Mouse (Mus musculus) limb, embryonic 11.5 days (tissue): ENCODE data around the gene Skap1. TPM values are rescaled to one million over a fixed set of nuclear protein-coding genes. Genes with fewer than 3 reads are reported as not detected.

ENCODE experiments used
- ATAC-seq: fragments of 200-750 bp; cut with Nextera tagmentation; 2 replicates; pipeline ENCODE4 v1.8.0; 2017; ENCODE audit warnings: low read depth; ENCODE audit not compliant: insufficient number of reproducible peaks, low FRiP score, low TSS enrichment
- DNase-seq: peaks from one replicate; pipeline ENCODE4 v3.0.0-alpha.2; 2015; ENCODE audit warnings: low spot score
- H3K27ac ChIP-seq: fragments of 300-500 bp; sonication (generic); replicated peaks from 2 replicates; pipeline ENCODE4 v1.5.1; 2014; ENCODE audit warnings: low read depth, mild to moderate bottlenecking, low read length
- H3K27me3 ChIP-seq: fragments of 300-500 bp; sonication (generic); 2 replicates; pipeline ENCODE4 v1.6.1; 2014; ENCODE audit warnings: mild to moderate bottlenecking, low read length, mixed read lengths; ENCODE audit not compliant: control insufficient read depth, insufficient read depth
- H3K36me3 ChIP-seq: fragments of 300-500 bp; sonication (generic); 2 replicates; pipeline ENCODE4 v1.6.1; 2014; ENCODE audit warnings: mild to moderate bottlenecking, low read length, moderate library complexity, mixed read lengths; ENCODE audit not compliant: control insufficient read depth, insufficient read depth
- H3K4me1 ChIP-seq: fragments of 300-500 bp; sonication (generic); 2 replicates; pipeline ENCODE4 v1.6.1; 2014; ENCODE audit warnings: low read length, mixed read lengths; ENCODE audit not compliant: control insufficient read depth, insufficient read depth
- H3K4me2 ChIP-seq: fragments of 300-500 bp; sonication (generic); 2 replicates; pipeline ENCODE4 v1.6.1; 2014; ENCODE audit warnings: low read depth, mild to moderate bottlenecking, moderate library complexity; ENCODE audit not compliant: severe bottlenecking
- H3K4me3 ChIP-seq: fragments of 300-500 bp; sonication (generic); 2 replicates; pipeline ENCODE4 v1.5.1; 2014; ENCODE audit warnings: low read depth, low read length
- H3K9ac ChIP-seq: fragments of 300-500 bp; sonication (generic); 2 replicates; pipeline ENCODE4 v1.6.1; 2014; ENCODE audit warnings: mild to moderate bottlenecking, low read length
- H3K9me3 ChIP-seq: fragments of 300-500 bp; sonication (generic); 2 replicates; pipeline ENCODE4 v1.6.1; 2016; ENCODE audit warnings: low read length; ENCODE audit not compliant: control insufficient read depth
- WGBS: fragments of 180-500 bp; shearing (Covaris S2); extraction: QIAGEN DNeasy Blood & Tissue Kit; methylation state at CpG from one replicate; pipeline ENCODE4 v1.1.7; 2014; 5-methylcytosine and 5-hydroxymethylcytosine counted together
- polyA plus RNA-seq: library from polyadenylated mRNA; unstranded; fragments of >200 nt; fragmentation: Nextera tagmentation; extraction: Ambion mirVana; gene quantifications from 2 replicates; pipeline ENCODE4 v1.2.1, GENCODE M21; 2014

Skap1 gene
- polyA plus RNA-seq, 1 experiment from 2014 or later: 0.27 TPM

DNA sequence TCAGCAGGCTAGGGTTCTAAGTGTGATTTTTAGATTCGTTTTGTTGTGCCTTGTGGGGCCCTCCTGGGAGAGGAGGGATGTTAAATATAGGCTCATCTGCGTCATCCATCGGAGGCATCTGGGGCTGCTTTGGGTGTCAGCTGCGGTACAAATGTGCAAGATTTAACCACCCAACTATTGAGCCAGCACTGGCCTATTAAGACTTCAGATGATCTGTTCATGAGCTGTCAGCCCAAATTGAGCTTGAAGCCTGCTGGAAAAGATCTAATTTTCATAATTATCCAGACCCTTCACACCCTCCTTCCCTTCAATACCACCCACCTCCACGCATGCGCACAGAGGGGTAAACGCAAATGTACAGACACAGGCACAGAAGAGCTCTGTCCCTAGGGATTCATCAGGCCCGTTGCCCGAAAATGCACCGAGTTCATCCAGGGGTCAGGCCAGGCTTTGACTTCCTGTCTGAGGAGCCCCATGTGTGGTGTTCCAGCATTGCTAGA lies 181.2 kb downstream of the Skap1 start:
- H3K4me3 ChIP-seq: no peak overlapping the region
- H3K27me3 ChIP-seq: no peaks in the 10 kb centered on the region
- H3K4me2 ChIP-seq: no peak overlapping the region
- 35% methylated on average over 10 of the region's 10 CpGs for WGBS
- H3K9ac ChIP-seq: no peak overlapping the region
- no peak overlapping the region; the same call in 1 of the 2 replicates for H3K27ac ChIP-seq
- no peaks in the 10 kb centered on the region for H3K9me3 ChIP-seq
- ATAC-seq (no peak), DNase-seq (peak; percentile 49)
- no peaks in the 10 kb centered on the region for H3K36me3 ChIP-seq
- H3K4me1 ChIP-seq: peaks cover 16% of the 10 kb centered on the region; the same call in 1 of the 2 replicates

DNA sequence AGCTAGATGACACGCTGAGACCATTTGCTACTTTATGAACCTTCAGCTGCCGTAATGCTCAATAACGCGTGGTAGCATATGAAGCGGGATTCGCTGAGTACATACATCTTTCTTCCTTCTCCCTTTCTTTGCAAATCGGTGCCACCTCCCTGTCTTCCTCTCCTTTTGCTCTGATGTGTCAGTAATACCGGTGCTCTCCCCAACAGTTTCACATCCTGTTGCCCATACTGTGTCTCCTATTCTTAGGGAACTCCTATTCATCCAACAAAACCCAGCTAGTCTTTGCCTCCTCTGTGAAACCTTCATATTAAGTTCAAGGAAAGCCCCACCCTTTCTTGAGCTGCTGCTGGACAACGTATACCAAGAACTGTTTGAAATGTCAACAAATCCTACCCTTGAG lies 187.5 kb downstream of the Skap1 start:
- H3K27ac ChIP-seq: no peak overlapping the region
- no peaks in the 10 kb centered on the region for H3K36me3 ChIP-seq
- no peak overlapping the region for H3K4me3 ChIP-seq
- peaks cover 6% of the 10 kb centered on the region; the same call in 1 of the 2 replicates for H3K27me3 ChIP-seq
- no peak for DNase-seq
- WGBS: 93% methylated on average over 9 of the region's 9 CpGs
- H3K4me2 ChIP-seq: no peak overlapping the region
- no peak for ATAC-seq
- no peaks in the 10 kb centered on the region for H3K4me1 ChIP-seq
- H3K9ac ChIP-seq: no peak overlapping the region
- no peaks in the 10 kb centered on the region for H3K9me3 ChIP-seq

DNA sequence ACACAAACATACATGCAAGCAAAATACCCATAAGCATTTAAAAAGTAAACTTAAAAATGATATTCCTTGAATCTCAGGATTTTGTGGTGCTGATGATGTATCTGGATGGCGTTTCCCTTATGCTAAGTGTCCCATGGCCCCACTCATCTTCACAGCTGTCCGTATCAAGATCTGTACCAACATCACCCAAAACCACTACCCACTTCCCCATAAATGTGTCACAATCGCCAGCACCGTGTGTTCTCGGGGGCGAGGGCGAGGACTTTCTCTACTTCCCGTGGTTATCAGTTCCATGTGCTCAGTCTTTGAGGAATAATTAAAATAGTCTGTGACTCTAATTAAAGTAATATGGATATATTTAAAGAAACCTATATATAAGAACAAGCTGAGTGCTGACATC lies 189.5 kb downstream of the Skap1 start:
- H3K27ac ChIP-seq: no peak overlapping the region
- DNase-seq: no peak
- H3K4me3 ChIP-seq: no peak overlapping the region
- no peak for ATAC-seq
- peaks cover 6% of the 10 kb centered on the region; the same call in 1 of the 2 replicates for H3K27me3 ChIP-seq
- no peak overlapping the region for H3K4me2 ChIP-seq
- H3K9ac ChIP-seq: no peak overlapping the region
- no peaks in the 10 kb centered on the region for H3K4me1 ChIP-seq
- no peaks in the 10 kb centered on the region for H3K9me3 ChIP-seq
- H3K36me3 ChIP-seq: no peaks in the 10 kb centered on the region
- 26% methylated on average over 8 of the region's 8 CpGs for whole genome bisulfite sequencing

DNA sequence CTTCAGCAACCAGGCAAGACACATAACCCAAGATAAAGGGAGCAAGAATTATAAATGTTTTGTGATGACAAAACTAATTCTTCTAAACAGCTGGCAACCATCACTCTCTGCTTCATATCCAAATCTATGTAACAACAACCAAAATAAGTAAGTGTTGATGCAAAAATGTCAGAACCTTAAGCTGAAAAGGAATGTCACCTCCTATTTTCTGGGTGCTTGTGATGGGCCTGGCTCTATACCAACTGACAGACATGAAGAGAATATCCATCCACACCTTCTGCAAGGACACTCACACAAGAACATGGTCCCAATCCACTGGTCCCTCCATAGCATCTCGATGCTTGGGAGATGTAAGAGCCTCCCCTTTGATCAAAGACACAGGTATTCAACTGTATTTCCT lies 194.0 kb downstream of the Skap1 start:
- ATAC-seq (no peak), DNase-seq (no peak)
- no peaks in the 10 kb centered on the region for H3K27me3 ChIP-seq
- 85% methylated on average over 1 of the region's 1 CpGs for WGBS
- H3K4me2 ChIP-seq: no peak overlapping the region
- H3K27ac ChIP-seq: no peak overlapping the region
- no peaks in the 10 kb centered on the region for H3K36me3 ChIP-seq
- no peak overlapping the region for H3K9ac ChIP-seq
- no peaks in the 10 kb centered on the region for H3K4me1 ChIP-seq
- H3K4me3 ChIP-seq: no peak overlapping the region
- no peaks in the 10 kb centered on the region for H3K9me3 ChIP-seq

DNA sequence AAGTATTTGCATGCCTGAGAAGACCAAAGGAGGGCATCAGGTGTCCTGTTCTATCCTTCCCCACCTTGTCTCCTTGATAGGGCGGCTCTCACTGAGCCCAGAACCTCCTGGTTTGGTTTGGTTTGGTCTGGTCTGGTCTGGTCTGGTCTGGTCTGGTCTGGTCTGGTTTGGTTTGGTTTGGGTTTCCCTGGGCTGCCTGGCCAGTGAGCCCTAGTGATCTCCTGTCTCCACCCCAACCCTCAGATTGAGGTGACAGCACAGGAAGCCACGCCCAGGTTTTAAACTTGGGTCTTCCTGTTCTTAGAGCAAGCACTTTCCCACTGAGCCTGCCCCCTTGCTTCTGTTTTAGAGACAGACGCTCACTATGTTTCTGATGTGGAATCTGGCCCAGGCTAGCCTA lies 202.5 kb downstream of the Skap1 start:
- ATAC-seq (no peak), DNase-seq (no peak)
- Histone ChIP-seq H3K4me1 (no peaks in the 10 kb centered on the region), H3K27ac (no peak overlapping the region), H3K4me2 (no peak overlapping the region), H3K9ac (no peak overlapping the region), H3K4me3 (no peak overlapping the region), H3K9me3 (no peaks in the 10 kb centered on the region), H3K36me3 (no peaks in the 10 kb centered on the region), H3K27me3 (no peaks in the 10 kb centered on the region)
- WGBS: 68% methylated on average over 3 of the region's 3 CpGs

DNA sequence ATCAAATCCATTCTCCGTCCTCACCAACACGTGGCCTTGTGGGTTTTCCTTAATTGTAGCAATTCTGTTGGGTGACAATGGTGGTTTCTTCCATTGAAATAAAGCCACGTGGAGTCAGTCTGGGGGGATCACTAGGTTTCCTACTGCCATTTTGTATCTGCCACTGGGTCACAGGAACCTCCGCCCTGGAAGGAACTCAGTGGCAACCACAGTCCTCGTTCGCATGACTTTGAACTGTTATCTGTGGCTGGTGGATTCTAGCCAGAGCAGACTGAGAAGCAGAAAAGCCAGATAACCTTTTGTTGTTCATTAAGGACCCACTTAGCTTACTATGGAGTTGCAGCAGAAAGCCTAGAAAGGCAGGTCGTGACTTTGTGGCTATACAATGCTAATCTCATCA lies 204.0 kb downstream of the Skap1 start:
- no peaks in the 10 kb centered on the region for H3K36me3 ChIP-seq
- no peak for ATAC-seq
- no peak overlapping the region for H3K9ac ChIP-seq
- 74% methylated on average over 7 of the region's 7 CpGs for WGBS
- no peaks in the 10 kb centered on the region for H3K27me3 ChIP-seq
- no peak for DNase-seq
- no peak overlapping the region for H3K27ac ChIP-seq
- H3K4me1 ChIP-seq: no peaks in the 10 kb centered on the region
- no peaks in the 10 kb centered on the region for H3K9me3 ChIP-seq
- H3K4me2 ChIP-seq: no peak overlapping the region
- no peak overlapping the region for H3K4me3 ChIP-seq

DNA sequence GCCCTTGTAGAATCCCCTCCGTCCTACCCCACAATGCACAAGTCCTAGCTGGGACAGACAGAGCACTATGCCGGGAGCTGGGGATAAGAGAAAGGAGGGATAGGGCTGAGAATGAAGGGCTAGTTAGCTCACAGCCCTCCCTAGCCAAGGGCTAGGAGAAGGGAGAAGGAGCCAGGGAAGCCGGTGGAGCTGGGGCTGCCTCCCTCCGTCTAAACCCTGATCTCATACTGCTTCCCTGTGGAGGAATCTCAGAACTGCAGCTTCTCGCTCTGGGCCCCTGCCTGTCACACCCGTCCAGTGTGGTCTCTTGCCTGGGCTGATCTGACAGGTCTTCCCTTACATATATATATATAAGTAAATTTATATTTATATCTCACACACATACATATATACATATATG lies 209.4 kb downstream of the Skap1 start:
- Histone ChIP-seq H3K4me2 (0 out of 2 replicates have a peak overlapping the region, but pooled peaks have one; percentile 3), H3K9me3 (no peaks in the 10 kb centered on the region), H3K4me1 (no peaks in the 10 kb centered on the region), H3K36me3 (no peaks in the 10 kb centered on the region), H3K27ac (no peak overlapping the region), H3K27me3 (peaks cover 3% of the 10 kb centered on the region; the same call in 1 of the 2 replicates), H3K9ac (no peak overlapping the region), H3K4me3 (no peak overlapping the region)
- 3% methylated on average over 6 of the region's 6 CpGs for WGBS
- ATAC-seq: no peak
- DNase-seq: peak; percentile 76

DNA sequence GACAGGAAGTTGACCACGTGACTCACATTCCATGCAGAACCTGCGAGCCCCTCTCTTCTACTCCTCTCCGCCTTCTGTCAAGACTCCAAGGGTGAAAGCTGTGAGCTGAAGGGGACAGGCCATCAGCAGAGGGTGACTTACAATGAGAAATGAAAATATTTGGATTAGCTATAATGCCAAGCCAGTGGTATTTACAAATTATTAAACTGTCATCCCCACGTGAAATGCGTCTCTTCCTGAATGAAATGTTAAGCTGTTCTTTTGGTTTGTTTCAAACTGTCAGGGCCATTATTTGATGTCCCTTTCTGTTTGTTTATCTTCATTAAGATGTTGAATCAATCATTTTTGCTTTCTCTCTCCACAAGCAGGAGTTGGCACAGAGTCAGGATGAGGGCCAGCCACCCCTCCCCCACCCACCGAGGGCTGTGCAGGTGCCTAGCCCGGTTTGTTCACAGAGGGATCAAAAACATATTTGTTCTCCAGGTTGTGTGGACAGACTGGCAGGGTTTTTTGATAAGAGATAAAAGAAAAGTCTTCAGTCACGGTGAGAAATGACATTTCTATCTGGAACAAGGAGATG lies 210.5 kb downstream of the Skap1 start:
- Histone ChIP-seq H3K4me1 (no peaks in the 10 kb centered on the region), H3K4me3 (no peak overlapping the region), H3K9ac (no peak overlapping the region), H3K27ac (no peak overlapping the region), H3K36me3 (no peaks in the 10 kb centered on the region), H3K9me3 (no peaks in the 10 kb centered on the region), H3K27me3 (peaks cover 3% of the 10 kb centered on the region; the same call in 1 of the 2 replicates), H3K4me2 (no peak overlapping the region)
- no peak for ATAC-seq
- WGBS: 53% methylated on average over 8 of the region's 8 CpGs
- no peak for DNase-seq

DNA sequence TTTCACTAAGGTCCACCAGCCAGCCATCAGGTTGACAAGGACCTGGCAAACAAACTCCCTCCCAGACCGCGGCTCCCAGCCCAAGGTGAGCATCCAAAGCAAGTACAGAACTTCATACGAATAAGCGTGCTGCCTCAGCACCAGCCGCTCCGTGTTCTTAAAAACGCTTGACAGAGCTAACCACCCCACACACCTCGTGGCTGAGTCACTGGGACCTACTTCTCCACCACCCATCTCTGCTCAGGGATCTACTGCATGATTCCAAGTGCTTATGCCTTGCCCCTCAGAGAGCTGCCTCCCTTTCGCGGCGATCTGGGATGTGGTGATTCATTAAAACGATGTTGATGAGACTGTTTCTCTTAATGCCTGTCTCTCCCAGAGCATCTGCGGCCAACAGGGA lies 213.6 kb downstream of the Skap1 start:
- Histone ChIP-seq H3K27me3 (peaks cover 3% of the 10 kb centered on the region; the same call in 1 of the 2 replicates), H3K4me1 (no peaks in the 10 kb centered on the region), H3K4me2 (no peak overlapping the region), H3K9me3 (no peaks in the 10 kb centered on the region), H3K9ac (no peak overlapping the region), H3K4me3 (no peak overlapping the region), H3K36me3 (no peaks in the 10 kb centered on the region), H3K27ac (no peak overlapping the region)
- DNase-seq (no peak), ATAC-seq (no peak)
- 88% methylated on average over 13 of the region's 13 CpGs for WGBS
